13 mouse cellular contexts compared by ENCODE assay signal in genomic region chr6:53292931-53293330, GRCm38 (mm10).
"Had no signal": no experiment of that assay in that cellular context is flagged by ENCODE, and none has a peak within 500 bp of the region (broad histone marks: within the 10 kb centered on the region; RNA-seq: fewer than 3 reads in every experiment).

No protein-coding gene starts in this region.

- DNase-seq: kidney, postnatal 14 days; lung, embryonic 14.5 days; lung, postnatal 10 days; lung, postnatal 4 days; right cerebral cortex, postnatal 4 days; thymus, adult 2 months; thymus, postnatal 36 days had no signal

- H3K36me3 ChIP-seq: kidney, embryonic 15.5 days; midbrain, embryonic 15.5 days; neural tube, embryonic 12.5 days; stomach, embryonic 15.5 days had no signal

- ATAC-seq: midbrain, embryonic 15.5 days had no signal

- H3K9me3 ChIP-seq: kidney, embryonic 15.5 days; midbrain, embryonic 15.5 days; neural tube, embryonic 12.5 days; stomach, embryonic 15.5 days had no signal

- H3K27ac ChIP-seq: kidney, embryonic 15.5 days; midbrain, embryonic 15.5 days; neural tube, embryonic 12.5 days; stomach, embryonic 15.5 days had no signal

- H3K4me3 ChIP-seq: kidney, embryonic 15.5 days; midbrain, embryonic 15.5 days; neural tube, embryonic 12.5 days; stomach, embryonic 15.5 days had no signal

- H3K9ac ChIP-seq: kidney, embryonic 15.5 days; lung, embryonic 14.5 days; midbrain, embryonic 15.5 days; neural tube, embryonic 12.5 days; stomach, embryonic 15.5 days had no signal

- H3K4me2 ChIP-seq: kidney, embryonic 15.5 days; liver, embryonic 11.5 days; lung, embryonic 14.5 days; midbrain, embryonic 11.5 days; midbrain, embryonic 15.5 days; neural tube, embryonic 12.5 days; stomach, embryonic 15.5 days had no signal
